Mouse (Mus musculus): ENCODE measurements at regions not wholly inside any gene's neighbourhood (a gene's known extent, or its start where the extent isn't known, plus 50 kb on each side); places are given as distances from the start of the nearest gene placed in this dataset.

DNA sequence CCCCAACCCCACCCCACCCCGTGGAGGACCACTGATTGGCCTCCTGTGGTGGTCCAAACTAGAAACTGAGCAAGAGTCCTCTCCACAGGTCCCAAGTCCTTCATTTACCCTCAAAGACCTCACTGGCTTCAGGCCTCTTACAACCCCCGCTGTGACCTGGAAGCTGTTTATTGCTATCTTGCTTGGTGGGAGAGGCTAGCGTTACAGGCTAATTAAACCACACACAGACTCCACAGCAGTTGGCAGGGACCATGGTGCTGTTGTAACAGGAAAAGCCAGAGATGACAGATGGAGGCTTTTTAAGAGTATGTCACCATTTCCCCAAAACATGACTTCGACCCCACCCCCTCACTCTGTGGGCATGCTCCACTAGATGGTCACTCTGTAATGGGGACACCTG is 174.9 kb upstream of the Nectin1 start:
- no peak for DNase-seq (ENCODE audit: low spot score in 2 of 2)
- intact Hi-C loops (cut with DNase I): no loop called here

DNA sequence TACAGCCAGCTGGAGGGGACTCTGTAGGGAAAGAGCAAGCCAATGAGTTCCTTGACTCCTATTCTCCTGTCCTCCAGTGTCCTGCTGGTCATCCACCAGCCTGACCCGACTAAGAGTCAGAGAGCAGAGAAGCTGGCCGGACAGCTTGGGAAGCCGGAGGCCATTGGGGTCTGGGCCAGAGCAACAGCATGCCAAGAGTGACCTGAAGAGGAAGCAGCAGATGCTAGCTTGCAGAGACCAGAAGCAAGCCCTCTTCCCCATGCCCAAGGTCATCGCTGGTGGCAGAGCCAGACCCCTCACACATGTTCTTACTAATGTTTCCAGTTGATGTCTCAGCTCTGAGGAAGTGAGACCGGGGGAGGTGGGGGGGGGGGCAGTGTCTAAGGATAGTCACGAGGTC is 172.7 kb upstream of the Nectin1 start:
- no peak for DNase-seq (ENCODE audit: low spot score in 2 of 2)
- intact Hi-C loops (cut with DNase I): no loop called here

DNA sequence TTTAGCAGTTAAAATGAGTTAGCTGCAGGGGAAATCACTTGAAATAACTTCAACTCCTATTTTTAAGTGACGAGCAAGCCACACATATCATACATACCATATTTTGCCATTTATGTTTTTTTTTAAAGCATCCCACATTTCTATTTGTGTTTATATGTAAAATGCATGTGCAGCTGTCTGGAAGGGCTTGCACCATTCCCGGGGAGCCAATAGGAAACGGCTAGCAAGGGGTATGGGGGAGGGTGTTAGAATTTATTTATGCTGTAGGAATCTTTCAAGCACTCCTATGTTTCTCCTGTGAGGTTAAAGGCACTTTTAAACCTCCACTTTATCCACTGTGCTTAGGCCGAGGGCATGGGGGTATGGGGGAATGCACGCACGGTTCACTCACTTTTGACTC is 168.1 kb upstream of the Nectin1 start:
- no peak for DNase-seq (ENCODE audit: low spot score in 2 of 2)
- intact Hi-C loops (cut with DNase I): no loop called here

DNA sequence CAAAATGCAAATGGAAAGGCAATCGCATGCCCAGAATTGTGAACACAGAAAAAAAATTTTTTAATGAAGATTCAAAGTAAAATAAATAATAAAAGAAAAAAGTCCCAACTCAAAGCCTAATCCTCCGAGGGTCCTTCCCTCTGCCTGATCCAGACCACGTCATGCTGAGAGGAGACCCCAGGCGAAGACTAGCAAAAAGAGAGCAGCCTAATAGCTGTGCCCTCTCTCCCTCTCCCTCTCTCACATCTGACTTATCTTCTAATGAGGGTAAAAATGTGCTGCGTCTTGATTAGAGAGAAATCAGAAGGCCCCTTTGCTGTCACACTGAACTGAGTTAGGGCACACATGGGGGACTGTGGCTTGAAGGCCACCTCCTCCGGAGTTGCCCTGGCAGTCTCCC is 163.1 kb upstream of the Nectin1 start:
- no peak for DNase-seq (ENCODE audit: low spot score in 2 of 2)
- intact Hi-C loops (cut with DNase I): no loop called here

DNA sequence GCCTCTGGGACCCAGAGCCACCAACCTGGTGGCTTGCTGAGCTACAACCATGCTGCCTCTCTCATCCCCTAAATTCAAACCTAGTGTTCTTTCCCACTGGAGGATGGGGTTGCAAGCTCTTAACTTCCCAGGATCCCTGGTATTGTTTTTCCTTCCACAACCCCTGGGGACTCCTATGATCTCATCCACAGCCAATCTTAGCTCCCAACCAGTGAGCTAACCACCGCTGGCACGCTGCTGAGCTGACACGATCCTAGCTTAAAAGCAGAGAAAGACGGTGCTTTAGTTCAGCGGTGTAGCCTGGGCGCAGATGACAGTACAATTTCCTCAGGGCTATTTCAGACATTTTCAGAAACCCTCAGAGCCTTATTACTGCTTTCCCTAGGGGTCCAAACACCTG is 158.2 kb upstream of the Nectin1 start:
- no peak for DNase-seq (ENCODE audit: low spot score in 2 of 2)
- intact Hi-C loops (cut with DNase I): no loop called here

DNA sequence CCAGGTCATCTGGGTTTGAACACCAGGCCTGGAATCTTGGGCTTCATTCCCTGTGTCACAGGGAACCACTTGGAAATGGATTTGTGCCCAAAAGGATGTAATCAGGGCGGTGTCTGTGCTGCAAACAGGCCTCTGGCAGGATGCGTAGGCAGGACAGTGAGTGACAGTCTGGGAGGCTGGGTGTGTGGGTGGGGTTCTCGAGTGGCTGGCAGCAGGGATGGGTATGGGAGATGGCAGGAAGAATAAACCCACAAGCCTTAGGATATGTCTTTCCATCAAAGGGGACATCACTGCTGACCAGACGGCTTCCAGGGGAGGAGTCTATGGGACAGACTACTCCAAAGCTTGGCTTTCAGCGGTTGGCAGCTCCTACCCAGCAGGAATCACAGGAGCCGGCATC is 150.5 kb upstream of the Nectin1 start:
- intact Hi-C loops (cut with DNase I): no loop called here
- DNase-seq (ENCODE audit: low spot score in 2 of 2): peak; percentile 68 to 71

DNA sequence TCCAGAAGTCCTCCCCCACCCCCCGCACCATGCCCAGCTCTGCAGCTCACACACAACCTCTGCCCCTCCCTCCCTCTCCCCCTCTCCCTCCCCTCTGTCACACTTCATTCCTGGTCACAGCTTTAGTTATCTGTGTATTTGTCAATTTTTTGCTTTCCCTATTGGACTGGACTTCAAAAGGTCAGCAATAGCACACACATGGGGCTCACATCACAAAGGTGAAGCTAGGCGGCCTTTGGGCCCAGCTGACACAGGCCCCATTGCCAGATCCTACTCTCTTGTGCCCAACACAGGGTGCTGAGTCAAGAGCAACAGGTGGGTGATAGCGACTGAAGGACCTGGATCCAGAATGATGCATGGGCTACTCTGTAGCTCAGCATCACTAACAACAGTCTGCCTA is 149.0 kb upstream of the Nectin1 start:
- intact Hi-C loops (cut with DNase I): no loop called here
- DNase-seq (ENCODE audit: low spot score in 2 of 2): no peak

DNA sequence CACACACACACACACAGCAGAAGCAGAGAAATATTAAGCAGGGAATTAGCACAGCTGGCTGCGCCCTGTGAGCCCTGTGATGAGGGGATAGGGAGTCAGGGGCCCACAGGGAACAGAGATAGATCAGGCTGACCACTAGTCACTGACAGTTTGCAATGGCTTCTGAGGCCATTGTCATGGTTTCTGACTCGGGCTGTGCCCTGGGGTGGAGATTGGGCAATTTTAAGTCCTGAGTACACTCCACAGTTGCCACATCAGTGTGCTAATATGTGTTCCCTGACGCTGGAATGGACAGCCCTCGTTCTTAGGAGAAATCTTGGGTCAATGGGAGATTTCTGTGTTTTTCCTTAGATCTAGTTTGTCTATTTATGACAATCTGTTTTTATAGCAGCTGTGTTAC is 148.3 kb upstream of the Nectin1 start:
- intact Hi-C loops (cut with DNase I): no loop called here
- DNase-seq (ENCODE audit: low spot score in 2 of 2): no peak

DNA sequence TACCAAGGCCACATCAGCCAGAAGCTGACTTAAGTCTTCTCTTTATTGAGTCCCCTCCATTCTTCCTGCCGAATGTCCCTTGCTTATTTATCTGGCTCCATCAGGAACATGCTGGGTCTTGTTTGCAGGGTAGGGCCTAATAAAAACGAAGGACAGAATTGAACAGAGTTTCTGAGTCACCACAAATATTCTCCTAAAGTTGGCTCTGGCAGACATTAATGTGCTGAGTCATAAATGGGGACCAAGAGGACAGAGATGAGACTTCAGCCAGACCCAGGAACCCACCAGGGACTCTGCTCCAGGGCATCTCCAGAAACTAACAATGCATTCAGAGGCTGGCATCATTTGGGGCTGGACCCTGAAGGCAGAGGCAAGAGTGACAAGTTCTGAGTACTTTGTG is 143.4 kb upstream of the Nectin1 start:
- DNase-seq (ENCODE audit: low spot score in 2 of 2): no peak
- intact Hi-C loops (cut with DNase I): no loop called here

DNA sequence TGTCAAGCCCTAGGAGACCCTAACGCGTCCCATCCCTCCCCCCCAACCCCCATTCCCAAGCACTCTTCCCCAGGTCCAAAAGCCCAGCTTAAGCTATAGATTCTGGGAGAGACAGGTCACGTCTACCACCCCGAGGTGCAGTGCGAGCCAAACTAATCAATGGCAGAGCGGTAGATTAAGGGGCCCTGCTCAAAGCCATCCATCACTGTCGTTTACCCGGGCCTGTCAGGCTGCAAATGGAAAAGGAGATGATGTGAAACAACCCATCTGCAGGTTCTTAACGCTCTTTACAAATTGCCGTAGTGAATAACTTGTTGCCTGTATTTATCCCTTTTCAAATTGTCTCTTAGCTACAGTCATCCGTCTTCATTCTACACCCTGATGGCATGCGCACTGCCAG is 126.2 kb upstream of the Nectin1 start:
- no peak for DNase-seq (ENCODE audit: low spot score in 2 of 2)
- intact Hi-C loops (cut with DNase I): no loop called here

DNA sequence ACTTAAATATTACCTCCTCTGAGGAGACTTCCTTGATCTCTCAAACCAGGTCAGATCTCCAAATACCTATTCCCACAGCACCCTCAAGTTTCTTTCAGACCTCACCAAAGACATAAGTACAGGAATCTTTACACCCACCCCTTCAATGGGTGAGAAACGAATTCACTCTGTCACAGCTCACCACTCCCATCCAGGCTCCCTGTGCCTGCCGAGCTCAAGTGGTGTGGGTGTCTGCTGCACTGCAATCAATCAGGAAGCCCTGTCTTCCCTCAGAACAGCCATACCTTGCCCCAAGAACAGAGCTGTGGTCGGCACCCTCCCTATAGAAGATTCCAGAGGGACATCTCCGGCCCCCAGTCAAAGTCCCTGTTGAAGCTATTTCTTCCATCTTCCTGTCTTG is 116.2 kb upstream of the Nectin1 start:
- DNase-seq (ENCODE audit: low spot score in 2 of 2): no peak
- intact Hi-C loops (cut with DNase I): no loop called here

DNA sequence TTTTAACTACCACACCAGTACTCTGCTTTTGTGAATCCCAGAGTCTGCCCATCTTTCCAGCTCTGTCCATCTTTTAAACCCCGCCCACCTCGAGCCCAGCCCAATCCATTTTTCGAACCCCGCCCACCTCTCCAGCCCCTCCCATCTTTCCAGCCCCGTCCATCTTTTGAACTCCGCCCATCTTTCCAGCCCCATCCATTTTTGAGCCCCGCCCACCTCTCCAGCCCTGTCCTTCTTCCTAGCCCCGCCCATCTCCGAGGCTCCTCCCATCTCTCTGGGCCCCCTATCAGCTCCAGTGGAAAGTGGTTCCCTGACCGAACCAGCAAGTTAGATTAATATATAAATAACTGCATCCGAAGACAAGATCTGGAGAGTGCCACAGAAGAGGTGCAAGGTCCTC is 115.0 kb upstream of the Nectin1 start:
- no peak for DNase-seq (ENCODE audit: low spot score in 2 of 2)
- intact Hi-C loops (cut with DNase I): no loop called here

DNA sequence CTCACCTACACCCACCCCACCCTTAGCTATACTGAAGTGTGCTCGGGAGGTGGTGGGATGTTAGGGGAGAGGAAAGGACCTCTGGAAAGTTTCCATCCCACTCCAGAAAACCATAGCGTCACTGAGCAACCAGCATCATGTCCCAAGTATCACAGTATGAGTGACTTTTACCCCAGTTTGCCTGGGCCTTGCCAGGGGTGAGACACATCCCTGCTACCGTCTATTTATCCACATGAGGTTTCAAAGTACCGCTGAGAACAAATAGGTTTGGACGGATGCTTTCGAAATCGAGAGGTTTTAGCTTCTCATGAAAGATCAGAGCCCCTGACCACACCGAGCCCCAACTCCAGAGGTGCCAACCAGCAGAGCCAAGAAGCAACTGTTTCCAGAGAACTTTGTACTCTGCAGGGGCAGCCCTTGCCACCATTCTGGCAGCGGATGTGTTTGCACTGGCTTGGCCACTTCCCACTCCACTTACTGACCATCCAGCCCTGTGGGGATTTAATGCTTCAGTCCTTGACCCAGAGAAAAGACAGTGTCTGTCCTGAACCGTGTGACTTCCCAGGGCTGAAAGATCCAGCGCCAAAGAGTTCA is 107.3 kb upstream of the Nectin1 start:
- intact Hi-C loops (cut with DNase I): no loop called here
- DNase-seq (ENCODE audit: low spot score in 2 of 2): no peak

DNA sequence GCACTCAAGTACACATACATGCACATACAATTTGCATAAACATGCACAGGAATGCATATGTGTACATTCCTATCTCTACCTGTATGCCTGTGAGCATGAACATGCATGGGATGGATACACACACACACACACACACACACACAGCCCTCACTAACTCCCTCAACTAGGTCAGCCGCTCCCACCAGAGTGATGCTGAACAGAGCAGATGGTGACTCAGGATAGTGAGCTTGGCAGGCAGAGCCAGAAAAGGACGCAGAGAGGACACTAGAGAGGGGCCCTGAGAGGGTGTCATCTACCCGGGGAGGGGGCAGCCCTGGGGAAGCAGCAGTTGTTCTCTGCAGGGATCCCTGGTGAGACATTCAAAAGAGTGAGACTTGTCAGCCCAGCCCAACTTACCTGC is 85.6 kb upstream of the Nectin1 start:
- no peak for DNase-seq (ENCODE audit: low spot score in 2 of 2)
- intact Hi-C loops (cut with DNase I): no loop called here

DNA sequence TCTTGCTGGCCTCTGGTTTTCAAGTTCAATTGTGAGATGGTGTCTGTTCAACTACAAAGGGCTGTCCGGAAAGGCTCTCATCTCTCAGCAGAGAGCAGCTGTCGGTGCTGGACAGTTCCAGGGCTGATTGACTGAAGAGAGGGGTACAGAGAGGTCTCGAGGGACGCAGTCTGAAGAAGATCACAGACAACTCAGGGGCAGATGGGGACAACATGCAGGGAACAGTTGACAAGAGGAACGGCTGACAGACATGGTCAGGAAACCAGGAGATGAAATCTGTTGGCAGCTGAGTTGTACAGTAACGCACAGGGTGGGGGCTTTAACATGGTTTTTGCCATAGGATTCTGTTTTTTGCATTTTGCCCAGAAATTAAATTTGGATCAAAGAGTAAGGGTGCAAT is 84.5 kb upstream of the Nectin1 start:
- intact Hi-C loops (cut with DNase I): no loop called here
- no peak for DNase-seq (ENCODE audit: low spot score in 2 of 2)

DNA sequence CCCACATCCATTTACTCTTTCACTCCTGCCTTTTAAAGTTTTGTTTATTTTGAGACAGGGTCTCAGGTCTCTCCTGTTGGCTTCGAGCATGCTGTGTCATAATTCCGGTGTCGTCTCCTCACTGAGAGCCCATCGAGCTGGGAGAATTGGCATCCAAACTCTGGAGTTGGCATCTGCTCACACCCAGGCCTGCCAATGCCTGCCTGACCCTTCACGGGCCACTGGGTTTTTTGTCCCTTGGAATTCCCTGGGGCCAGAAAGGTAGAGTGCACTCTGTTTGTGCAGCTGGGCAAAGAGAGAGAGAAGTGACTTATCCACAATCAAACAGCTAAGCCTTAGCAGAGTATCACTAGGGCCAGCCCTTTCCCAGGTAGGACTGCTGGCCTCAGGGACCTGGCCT is 83.6 kb upstream of the Nectin1 start:
- intact Hi-C loops (cut with DNase I): no loop called here
- DNase-seq (ENCODE audit: low spot score in 2 of 2): no peak

DNA sequence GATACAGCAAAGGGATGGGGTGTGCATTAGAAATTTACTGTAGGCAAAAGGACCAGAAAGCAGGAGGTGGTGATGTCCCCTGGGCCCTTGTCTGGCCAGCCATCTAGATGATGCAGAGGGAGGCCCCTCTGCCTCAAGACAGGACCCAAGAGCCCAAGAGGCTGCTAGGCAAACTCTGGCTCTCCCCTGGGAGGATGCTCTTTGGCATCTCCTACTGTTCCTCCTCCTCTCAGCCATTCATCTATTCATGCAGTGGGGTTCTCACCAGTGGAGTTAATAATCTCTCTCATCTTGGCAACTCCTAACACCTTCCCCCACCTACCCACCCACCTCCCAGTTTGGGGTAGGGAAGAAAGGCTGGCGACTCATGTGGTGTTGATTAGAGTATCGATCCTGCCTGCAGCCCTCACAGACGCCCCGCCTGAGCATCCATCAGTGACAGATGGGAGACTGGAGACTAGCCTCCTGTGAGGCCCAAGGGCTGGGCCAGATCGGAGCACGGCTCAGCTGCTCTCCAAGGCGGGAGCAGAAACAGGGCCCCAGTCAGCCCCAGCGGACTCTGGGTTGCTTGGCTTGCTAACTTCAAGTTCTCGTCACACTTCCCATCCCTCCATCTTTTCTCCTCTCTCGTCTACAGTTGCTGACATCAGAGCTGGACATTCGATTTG is 82.8 kb upstream of the Nectin1 start:
- no peak for DNase-seq (ENCODE audit: low spot score in 2 of 2)
- intact Hi-C loops (cut with DNase I): no loop called here

DNA sequence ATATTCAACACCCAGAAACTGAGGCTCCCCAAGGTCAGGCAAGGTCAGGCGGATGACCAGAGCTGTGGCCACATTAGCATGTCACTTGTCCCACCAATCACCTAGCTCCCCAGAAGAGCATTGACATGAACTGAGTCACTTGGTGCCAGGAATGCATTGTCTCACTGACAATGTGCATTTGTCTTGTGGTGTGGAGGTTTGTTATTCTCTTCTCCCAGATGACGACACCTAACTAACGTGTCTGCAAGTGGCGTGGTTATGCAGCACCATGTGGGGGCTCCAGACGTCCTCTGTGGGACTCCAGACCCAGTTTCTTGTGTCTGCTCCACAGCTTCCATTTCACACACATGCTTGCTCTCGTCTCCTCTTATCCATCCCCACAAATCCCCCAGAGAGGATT is 82.1 kb upstream of the Nectin1 start:
- DNase-seq (ENCODE audit: low spot score in 2 of 2): no peak
- intact Hi-C loops (cut with DNase I): no loop called here

DNA sequence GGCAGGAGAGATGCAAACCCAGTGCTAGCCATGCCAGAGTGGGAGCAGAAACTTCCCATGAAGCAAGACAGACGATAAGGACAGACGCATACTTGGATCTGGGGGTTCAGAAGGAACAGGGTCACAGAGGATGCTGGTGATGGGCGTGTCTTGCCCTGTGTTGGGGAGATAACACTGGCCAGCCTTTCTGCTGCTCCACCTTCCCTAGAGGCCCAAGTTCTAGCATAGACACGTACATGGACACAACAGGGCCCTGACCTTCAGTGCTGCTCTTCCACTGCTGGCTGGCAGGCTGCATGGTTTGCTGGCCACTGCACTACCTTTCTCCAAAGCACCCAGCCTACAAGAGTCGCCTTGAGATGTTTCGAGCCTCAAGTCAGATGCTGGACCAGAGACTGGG is 76.4 kb upstream of the Nectin1 start:
- DNase-seq (ENCODE audit: low spot score in 2 of 2): no peak

DNA sequence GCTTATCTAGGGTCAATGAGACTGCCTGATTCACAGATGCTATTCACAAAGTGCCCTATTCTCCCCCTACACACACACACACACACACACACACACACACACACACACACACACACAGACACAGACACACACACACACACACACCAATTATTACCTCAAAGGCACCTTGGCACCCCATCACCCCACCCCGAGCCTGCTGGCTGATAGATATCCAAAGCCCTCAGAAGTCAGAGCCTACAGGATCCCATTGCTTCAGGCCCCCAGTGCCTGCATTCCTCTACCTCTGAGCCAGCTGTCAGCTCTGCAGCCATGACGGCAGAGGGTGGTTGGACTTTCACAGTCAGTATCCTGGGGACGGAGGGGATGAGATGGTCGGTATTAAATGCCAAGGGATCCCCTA is 75.8 kb upstream of the Nectin1 start:
- intact Hi-C loops (cut with DNase I): no loop called here

More for the DNA sequence above, 76.4 kb upstream of the Nectin1 start:
- intact Hi-C loops (cut with DNase I): no loop called here

DNA sequence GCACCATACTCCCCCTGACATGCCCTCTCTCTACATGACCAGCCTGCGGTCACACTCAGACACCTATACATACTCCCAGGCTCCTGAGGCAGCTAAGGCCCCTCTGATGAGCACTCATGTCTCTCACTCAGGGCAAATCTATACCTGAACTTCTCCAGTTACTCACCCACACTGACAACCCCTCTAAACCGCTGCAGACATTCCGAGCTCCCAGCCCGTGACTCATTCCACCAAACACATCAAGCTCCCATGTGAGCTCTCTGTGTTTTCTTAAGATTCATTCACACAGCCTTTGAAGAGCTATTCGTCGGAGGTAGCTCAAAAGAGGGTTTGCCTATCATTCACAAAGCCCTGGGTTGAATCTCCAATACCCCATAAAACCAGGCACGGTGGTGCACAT is 75.1 kb upstream of the Nectin1 start:
- DNase-seq (ENCODE audit: low spot score in 2 of 2): no peak

More for the DNA sequence above, 75.8 kb upstream of the Nectin1 start:
- no peak for DNase-seq (ENCODE audit: low spot score in 2 of 2)

DNA sequence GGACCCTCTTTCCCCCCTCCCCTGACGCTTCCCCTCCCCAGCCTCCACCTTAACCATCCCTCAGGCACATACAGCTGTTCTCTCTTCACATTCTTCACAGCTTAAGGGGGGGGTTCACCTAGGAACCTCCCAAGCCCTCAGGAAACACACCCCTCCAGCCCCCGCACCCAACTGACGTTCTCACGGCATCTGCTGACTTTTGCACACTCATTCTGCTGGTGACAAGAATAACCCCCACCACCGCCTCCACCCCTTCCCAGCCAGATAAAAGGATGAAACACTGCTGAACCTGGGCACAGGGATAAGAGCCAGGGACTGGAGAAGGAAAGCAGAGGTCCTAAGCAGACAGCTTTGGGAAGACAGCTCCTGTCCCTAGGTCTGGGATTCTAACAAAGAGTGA is 73.2 kb upstream of the Nectin1 start:
- intact Hi-C loops (cut with DNase I): no loop called here
- no peak for DNase-seq (ENCODE audit: low spot score in 2 of 2)

More for the DNA sequence above, 75.1 kb upstream of the Nectin1 start:
- intact Hi-C loops (cut with DNase I): no loop called here
